Mouse (Mus musculus) heart, adult 2 months (tissue): ENCODE measurements around the gene Cacybp.

Source experiments
- CTCF ChIP-seq: fragments of 200-600 bp; IDR thresholded peaks from 2 replicates; pipeline ENCODE4 v1.8.1; 2022; ENCODE audit warnings: antibody characterized with exemption, mild to moderate bottlenecking, moderate library complexity
- EP300 ChIP-seq: fragments of 200-500 bp; IDR thresholded peaks from 2 replicates; pipeline ENCODE4 v1.6.1; 2011; ENCODE audit warnings: low read depth, low read length, control low read depth; ENCODE audit not compliant: insufficient read depth

DNA sequence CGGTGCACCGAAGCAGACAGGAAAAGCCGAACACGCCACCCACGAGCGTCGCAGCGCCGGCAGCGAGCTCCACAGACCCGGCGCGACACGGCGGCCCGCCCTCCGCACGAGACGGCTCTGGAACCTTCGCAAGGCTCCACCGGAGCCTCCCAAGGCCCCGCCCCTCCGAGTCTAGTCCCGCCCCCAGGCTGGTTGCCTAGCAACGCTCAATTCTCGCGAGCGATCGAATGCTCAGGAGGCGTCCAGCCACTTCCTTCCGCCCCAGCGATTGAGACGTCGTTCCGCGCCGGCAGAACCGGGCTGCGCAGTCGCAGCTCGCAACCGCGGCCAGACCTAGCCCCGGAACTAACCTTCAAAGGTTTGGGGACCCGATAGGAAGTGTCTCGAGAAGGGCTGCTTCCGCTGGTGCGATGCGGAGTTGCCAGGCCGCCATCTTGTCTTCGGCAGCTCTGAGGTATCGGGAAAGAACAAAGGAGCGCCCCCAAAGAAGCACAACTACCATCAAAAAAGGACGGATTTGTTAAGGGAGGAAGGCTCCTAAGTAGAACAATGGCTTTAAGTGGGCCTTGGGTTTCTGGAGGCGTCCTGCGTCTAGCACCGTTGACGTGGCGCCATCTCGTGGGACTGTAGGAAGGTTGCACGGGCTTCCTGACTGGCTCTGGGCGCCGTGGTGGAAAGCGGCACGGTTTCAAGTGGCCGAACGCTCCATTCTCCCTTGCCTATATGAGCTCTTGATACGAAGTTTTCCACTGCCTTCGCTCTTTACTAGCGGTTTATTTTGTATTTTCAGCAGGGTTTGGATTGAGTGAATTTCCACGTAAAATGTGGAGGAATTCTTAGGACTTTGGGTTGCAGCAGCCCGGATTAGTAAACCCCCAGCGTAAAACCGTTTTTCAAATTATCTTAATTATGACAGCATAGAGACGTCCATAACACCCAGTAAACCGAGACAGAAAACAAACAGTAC is at the start of gene Cacybp:
- peak; percentile 97 for TF ChIP-seq CTCF
- peak; percentile 56; the same call in 1 of the 2 replicates for TF ChIP-seq EP300
